Mouse (Mus musculus) stomach, postnatal 0 days (tissue): ENCODE data around the gene Mtfr1l. TPM values are rescaled to one million over a fixed set of nuclear protein-coding genes. Genes with fewer than 3 reads are reported as not detected.

Source experiments
- ATAC-seq: fragments of 200-750 bp; cut with Nextera tagmentation; 2 replicates; pipeline ENCODE4 v1.8.0; 2017; ENCODE audit not compliant: low FRiP score, low TSS enrichment
- DNase-seq: peaks from one replicate; pipeline ENCODE4 v3.0.0-alpha.2; 2016; ENCODE audit warnings: low spot score
- H3K27ac ChIP-seq: fragments of 300-500 bp; sonication (generic); replicated peaks from 2 replicates; pipeline ENCODE4 v1.5.1; 2014; ENCODE audit warnings: mild to moderate bottlenecking, control low read depth
- H3K27me3 ChIP-seq: fragments of 300-500 bp; sonication (generic); 2 replicates; pipeline ENCODE4 v1.6.1; 2014; ENCODE audit warnings: low read length; ENCODE audit not compliant: control insufficient read depth, insufficient read depth
- H3K36me3 ChIP-seq: fragments of 300-500 bp; sonication (generic); 2 replicates; pipeline ENCODE4 v1.6.1; 2014; ENCODE audit warnings: low read length, mixed read lengths; ENCODE audit not compliant: control insufficient read depth, insufficient read depth
- H3K4me1 ChIP-seq: fragments of 300-500 bp; sonication (generic); replicated peaks from 2 replicates; pipeline ENCODE4 v1.6.1; 2014; ENCODE audit warnings: antibody characterized with exemption; ENCODE audit not compliant: control insufficient read depth, insufficient read depth
- H3K4me2 ChIP-seq: fragments of 300-500 bp; sonication (generic); replicated peaks from 2 replicates; pipeline ENCODE4 v1.6.1; 2014; ENCODE audit warnings: low read depth, mild to moderate bottlenecking, control low read depth, moderate library complexity
- H3K4me3 ChIP-seq: fragments of 300-500 bp; sonication (generic); 2 replicates; pipeline ENCODE4 v1.5.1; 2014; ENCODE audit warnings: low read depth, low read length, control low read depth
- H3K9ac ChIP-seq: fragments of 300-500 bp; sonication (generic); 2 replicates; pipeline ENCODE4 v1.6.1; 2014; ENCODE audit warnings: mild to moderate bottlenecking, low read length, control low read depth, mixed read lengths
- H3K9me3 ChIP-seq: fragments of 300-500 bp; sonication (generic); 2 replicates; pipeline ENCODE4 v1.6.1; 2016; ENCODE audit warnings: low read length; ENCODE audit not compliant: control insufficient read depth
- CTCF ChIP-seq: IDR thresholded peaks from 2 replicates; pipeline ENCODE4 v1.5.1; 2016; ENCODE audit warnings: antibody characterized with exemption, low read depth, mild to moderate bottlenecking, moderate library complexity
- EP300 ChIP-seq: optimal IDR thresholded peaks from 2 replicates; pipeline ENCODE3; 2016; ENCODE audit warnings: antibody characterized with exemption
- WGBS: fragments of 180-500 bp; shearing (Covaris S2); extraction: QIAGEN DNeasy Blood & Tissue Kit; methylation state at CpG from one replicate; pipeline ENCODE4 v1.1.7; 2014; 5-methylcytosine and 5-hydroxymethylcytosine counted together
- polyA plus RNA-seq: library from polyadenylated mRNA; unstranded; fragments of >200 nt; fragmentation: Nextera tagmentation; extraction: Ambion mirVana; gene quantifications from 2 replicates; pipeline ENCODE4 v1.2.1, GENCODE M21; 2015

Gene Mtfr1l
- polyA plus RNA-seq, 1 experiment from 2014 or later: 64.7 TPM

- peak; percentile 70 for TF ChIP-seq CTCF
- TF ChIP-seq EP300: no peak
- Histone ChIP-seq H3K36me3 (no peaks in the 10 kb centered on the region), H3K27me3 (no peaks in the 10 kb centered on the region), H3K9me3 (no peaks in the 10 kb centered on the region), H3K27ac (no peak overlapping the region), H3K4me3 (no peak overlapping the region), H3K4me1 (0 out of 2 replicates have a peak, but pooled peaks cover 2% of the 10 kb centered on the region), H3K4me2 (no peak overlapping the region; the same call in 1 of the 2 replicates), H3K9ac (peak overlapping the region; percentile 27; the same call in 1 of the 2 replicates)
- WGBS: 15% methylated on average over 11 of the region's 11 CpGs
- DNase-seq (peak; percentile 35), ATAC-seq (no peak; the same call in 1 of the 2 replicates)
These were observed 44.0 kb upstream of the Mtfr1l start for GRCm38 (mm10) chr4:134579212-134579611.

DNA sequence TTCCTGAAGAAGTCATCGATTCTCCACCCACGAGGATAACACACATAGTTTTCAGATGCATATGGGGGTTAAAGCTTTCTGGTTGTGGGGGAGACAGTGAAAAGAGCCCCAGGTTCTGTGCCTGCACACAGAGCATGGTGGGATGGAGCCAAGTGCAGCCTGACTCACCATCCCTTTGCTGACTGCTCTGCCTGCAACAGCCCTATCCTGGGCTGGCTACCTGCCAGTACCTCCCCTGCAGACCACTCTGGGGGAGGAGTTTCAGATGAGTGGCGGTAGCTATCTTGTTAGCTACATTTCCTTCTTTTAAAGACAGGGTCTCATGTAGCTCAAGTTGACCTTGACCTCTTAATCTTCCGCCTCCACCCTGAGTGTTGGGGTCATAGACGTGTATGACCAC is 43.2 kb upstream of the Mtfr1l start:
- Histone ChIP-seq H3K4me3 (no peak overlapping the region), H3K4me1 (0 out of 2 replicates have a peak, but pooled peaks cover 2% of the 10 kb centered on the region), H3K4me2 (no peak overlapping the region), H3K36me3 (no peaks in the 10 kb centered on the region), H3K9ac (no peak overlapping the region), H3K9me3 (no peaks in the 10 kb centered on the region), H3K27ac (no peak overlapping the region), H3K27me3 (no peaks in the 10 kb centered on the region)
- 66% methylated on average over 5 of the region's 5 CpGs for WGBS
- TF ChIP-seq EP300 (no peak), CTCF (no peak)
- ATAC-seq (no peak), DNase-seq (no peak)

DNA sequence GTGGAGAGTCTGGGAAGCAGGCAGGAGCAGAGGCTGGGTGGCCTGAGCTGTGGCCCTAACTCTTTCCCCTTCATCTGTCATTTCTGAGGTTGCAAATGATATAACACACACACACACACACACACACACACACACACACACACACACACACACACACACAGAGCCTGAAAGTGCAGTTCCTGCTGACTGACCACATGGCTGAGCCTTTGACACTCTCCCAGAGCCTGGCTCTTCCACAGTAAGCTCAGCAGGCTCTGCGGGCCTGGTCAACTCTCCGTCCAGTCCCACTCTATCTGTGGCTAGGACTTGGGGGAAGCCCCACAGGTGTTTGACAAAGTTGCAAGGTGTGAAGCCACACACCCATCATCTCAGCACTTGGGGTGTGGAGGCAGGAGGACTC is 42.1 kb upstream of the Mtfr1l start:
- no peaks in the 10 kb centered on the region for H3K36me3 ChIP-seq
- no peak overlapping the region for H3K4me3 ChIP-seq
- no peak overlapping the region for H3K27ac ChIP-seq
- DNase-seq (no peak), ATAC-seq (no peak)
- no peak overlapping the region for H3K9ac ChIP-seq
- H3K4me1 ChIP-seq: 0 out of 2 replicates have a peak, but pooled peaks cover 2% of the 10 kb centered on the region
- TF ChIP-seq EP300 (no peak), CTCF (no peak)
- WGBS: 65% methylated on average over 2 of the region's 2 CpGs
- H3K27me3 ChIP-seq: no peaks in the 10 kb centered on the region
- no peak overlapping the region for H3K4me2 ChIP-seq
- no peaks in the 10 kb centered on the region for H3K9me3 ChIP-seq

DNA sequence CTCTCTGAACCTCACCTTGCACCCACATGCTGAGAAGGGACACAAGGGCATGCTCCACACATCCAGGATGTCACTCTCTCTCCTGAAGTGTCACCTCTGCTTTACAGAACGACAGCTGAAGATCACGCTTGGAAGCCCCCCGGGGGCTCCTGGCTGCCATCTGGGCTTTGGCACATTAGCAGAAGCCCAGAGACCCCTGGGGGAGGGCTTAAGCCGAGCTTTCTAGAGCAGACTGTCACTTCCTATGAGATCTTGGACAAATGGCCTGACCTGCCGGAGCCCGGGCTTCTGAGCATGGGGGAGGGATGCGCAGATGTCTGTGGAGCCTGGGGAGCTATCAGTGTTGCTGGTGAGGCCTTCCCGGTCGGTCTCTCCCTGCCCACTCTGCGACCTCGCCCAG is 40.3 kb upstream of the Mtfr1l start:
- Histone ChIP-seq H3K9ac (no peak overlapping the region), H3K27ac (no peak overlapping the region), H3K4me2 (no peak overlapping the region), H3K9me3 (no peaks in the 10 kb centered on the region), H3K36me3 (no peaks in the 10 kb centered on the region), H3K27me3 (no peaks in the 10 kb centered on the region), H3K4me1 (0 out of 2 replicates have a peak, but pooled peaks cover 2% of the 10 kb centered on the region), H3K4me3 (no peak overlapping the region)
- TF ChIP-seq CTCF (no peak), EP300 (no peak)
- 45% methylated on average over 11 of the region's 11 CpGs for WGBS
- DNase-seq (no peak), ATAC-seq (no peak)

DNA sequence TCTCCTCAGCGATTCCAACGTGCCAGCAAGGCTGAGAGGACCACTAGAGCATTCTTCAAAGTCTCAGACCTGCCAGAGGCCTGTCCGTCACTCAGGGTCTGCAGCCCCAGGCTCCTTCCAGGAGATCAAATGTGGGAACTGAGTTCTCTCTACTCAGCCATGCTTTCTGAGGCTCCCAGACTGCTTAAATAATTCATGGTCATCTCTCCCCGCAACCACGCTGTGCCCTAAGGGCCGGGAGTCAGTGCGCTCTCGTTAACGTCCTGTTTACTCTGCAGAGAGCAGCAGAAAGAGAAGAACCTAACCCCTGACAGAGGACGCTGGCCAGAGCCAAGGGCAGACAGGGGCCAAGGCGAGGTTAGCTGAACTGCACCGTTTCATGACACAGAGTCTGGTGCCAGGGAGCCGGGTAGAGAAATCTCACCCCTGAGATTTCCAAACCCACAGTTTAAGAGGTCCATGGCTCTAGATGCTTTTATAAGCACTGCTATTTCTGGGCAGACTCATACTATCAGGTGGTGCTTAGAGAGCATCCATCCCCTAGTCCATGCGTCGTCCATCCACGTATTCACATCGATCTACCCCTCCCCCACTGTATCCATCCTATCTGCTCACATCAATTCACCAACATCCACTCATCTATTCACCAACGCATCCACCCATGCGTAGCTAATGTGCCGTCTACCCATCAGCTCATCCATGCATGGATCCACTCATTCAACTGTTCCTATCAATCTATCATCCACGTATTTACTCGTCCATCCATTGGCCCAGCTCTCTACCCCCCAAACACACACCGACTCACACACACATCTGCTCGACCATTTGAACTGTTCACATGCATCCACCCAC is 37.5 kb upstream of the Mtfr1l start:
- ATAC-seq: no peak
- no peaks in the 10 kb centered on the region for H3K27me3 ChIP-seq
- H3K9ac ChIP-seq: no peak overlapping the region
- no peak for DNase-seq
- no peaks in the 10 kb centered on the region for H3K9me3 ChIP-seq
- H3K27ac ChIP-seq: no peak overlapping the region
- TF ChIP-seq EP300 (no peak), CTCF (no peak)
- no peak overlapping the region for H3K4me2 ChIP-seq
- H3K4me1 ChIP-seq: no peaks in the 10 kb centered on the region
- no peak overlapping the region for H3K4me3 ChIP-seq
- H3K36me3 ChIP-seq: no peaks in the 10 kb centered on the region
- WGBS: 82% methylated on average over 24 of the region's 24 CpGs
